Mouse (Mus musculus) stomach, embryonic 14.5 days (tissue): ENCODE measurements around the gene Sik1. TPM values are rescaled to one million over a fixed set of nuclear protein-coding genes. Genes with fewer than 3 reads are reported as not detected.

ENCODE experiments used
- ATAC-seq: fragments of 200-750 bp; cut with Nextera tagmentation; 2 replicates; pipeline ENCODE4 v1.8.0; 2017; ENCODE audit warnings: low read depth, moderate TSS enrichment; ENCODE audit not compliant: insufficient number of reproducible peaks, insufficient read depth, low FRiP score
- H3K27ac ChIP-seq: fragments of 300-500 bp; sonication (generic); 2 replicates; pipeline ENCODE4 v1.5.1; 2014; ENCODE audit warnings: mild to moderate bottlenecking, low read length, moderate library complexity, mixed read lengths
- H3K27me3 ChIP-seq: fragments of 300-500 bp; sonication (generic); 2 replicates; pipeline ENCODE4 v1.6.1; 2014; ENCODE audit warnings: low read length, control low read depth, mixed read lengths; ENCODE audit not compliant: control insufficient read depth, insufficient read depth
- H3K36me3 ChIP-seq: fragments of 300-500 bp; sonication (generic); 2 replicates; pipeline ENCODE4 v1.6.1; 2014; ENCODE audit warnings: mild to moderate bottlenecking, control low read depth, low read length, moderate library complexity, mixed read lengths; ENCODE audit not compliant: control insufficient read depth, insufficient read depth
- H3K4me1 ChIP-seq: fragments of 300-500 bp; sonication (generic); 2 replicates; pipeline ENCODE4 v1.6.1; 2014; ENCODE audit warnings: low read length, control low read depth, mixed read lengths; ENCODE audit not compliant: control insufficient read depth, insufficient read depth
- H3K4me2 ChIP-seq: fragments of 300-500 bp; sonication (generic); replicated peaks from 2 replicates; pipeline ENCODE4 v1.6.1; 2014; ENCODE audit warnings: low read depth, low read length, control low read depth
- H3K4me3 ChIP-seq: fragments of 300-500 bp; sonication (generic); 2 replicates; pipeline ENCODE4 v1.5.1; 2014; ENCODE audit warnings: low read depth, low read length, control low read depth
- H3K9ac ChIP-seq: fragments of 300-500 bp; sonication (generic); replicated peaks from 2 replicates; pipeline ENCODE4 v1.6.1; 2014; ENCODE audit warnings: low read depth, mild to moderate bottlenecking, control low read depth, low read length, moderate library complexity, mixed read lengths
- H3K9me3 ChIP-seq: fragments of 300-500 bp; sonication (generic); 2 replicates; pipeline ENCODE4 v1.6.1; 2016; ENCODE audit warnings: low read depth, low read length, control low read depth; ENCODE audit not compliant: control insufficient read depth
- WGBS: fragments of 180-500 bp; shearing (Covaris S2); extraction: QIAGEN DNeasy Blood & Tissue Kit; methylation state at CpG from one replicate; pipeline ENCODE4 v1.1.7; 2014; 5-methylcytosine and 5-hydroxymethylcytosine counted together
- polyA plus RNA-seq: library from polyadenylated mRNA; unstranded; fragments of >200 nt; fragmentation: Nextera tagmentation; extraction: Ambion mirVana; gene quantifications from 2 replicates; pipeline ENCODE4 v1.2.1, GENCODE M21; 2014

Sik1 gene
- polyA plus RNA-seq, 1 experiment from 2014 or later = 19.7 TPM

DNA sequence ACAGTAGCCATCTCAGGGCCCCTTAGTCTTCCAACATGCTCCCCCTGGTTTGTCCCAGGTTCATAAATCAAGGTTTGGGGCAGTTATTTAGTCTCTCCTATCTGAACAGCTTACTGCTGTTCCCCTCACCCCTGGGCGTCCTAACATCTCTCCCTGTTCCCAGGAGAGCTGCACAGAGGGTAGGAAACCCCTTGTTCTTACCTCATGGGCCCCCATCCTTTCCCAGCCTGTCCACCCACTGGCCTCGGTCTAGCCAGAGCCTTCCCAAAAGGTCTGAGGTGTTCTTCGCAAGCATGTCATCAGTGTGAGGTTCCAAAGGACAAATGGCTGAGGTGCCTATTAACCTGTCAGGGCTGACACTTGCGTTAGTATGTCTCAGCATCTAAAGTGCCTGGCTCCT, 1.6 kb upstream of the Sik1 start:
- Histone ChIP-seq H3K9me3 (no peaks in the 10 kb centered on the region), H3K4me2 (0 out of 2 replicates have a peak overlapping the region, but pooled peaks have one; percentile 71), H3K9ac (no peak overlapping the region), H3K27me3 (no peaks in the 10 kb centered on the region), H3K4me3 (no peak overlapping the region), H3K4me1 (peaks cover 21% of the 10 kb centered on the region), H3K36me3 (no peaks in the 10 kb centered on the region; the same call in 1 of the 2 replicates), H3K27ac (peak overlapping the region; percentile 88)
- 81% methylated on average over 4 of the region's 4 CpGs for WGBS
- no peak for ATAC-seq

- no peaks in the 10 kb centered on the region for H3K27me3 ChIP-seq
- ATAC-seq = peak; percentile 57; the same call in 1 of the 2 replicates
- 14% methylated on average over 17 of the region's 17 CpGs for WGBS
These were observed 1.0 kb upstream of the Sik1 start for GRCm38 (mm10) chr17:31856519-31857160.

DNA sequence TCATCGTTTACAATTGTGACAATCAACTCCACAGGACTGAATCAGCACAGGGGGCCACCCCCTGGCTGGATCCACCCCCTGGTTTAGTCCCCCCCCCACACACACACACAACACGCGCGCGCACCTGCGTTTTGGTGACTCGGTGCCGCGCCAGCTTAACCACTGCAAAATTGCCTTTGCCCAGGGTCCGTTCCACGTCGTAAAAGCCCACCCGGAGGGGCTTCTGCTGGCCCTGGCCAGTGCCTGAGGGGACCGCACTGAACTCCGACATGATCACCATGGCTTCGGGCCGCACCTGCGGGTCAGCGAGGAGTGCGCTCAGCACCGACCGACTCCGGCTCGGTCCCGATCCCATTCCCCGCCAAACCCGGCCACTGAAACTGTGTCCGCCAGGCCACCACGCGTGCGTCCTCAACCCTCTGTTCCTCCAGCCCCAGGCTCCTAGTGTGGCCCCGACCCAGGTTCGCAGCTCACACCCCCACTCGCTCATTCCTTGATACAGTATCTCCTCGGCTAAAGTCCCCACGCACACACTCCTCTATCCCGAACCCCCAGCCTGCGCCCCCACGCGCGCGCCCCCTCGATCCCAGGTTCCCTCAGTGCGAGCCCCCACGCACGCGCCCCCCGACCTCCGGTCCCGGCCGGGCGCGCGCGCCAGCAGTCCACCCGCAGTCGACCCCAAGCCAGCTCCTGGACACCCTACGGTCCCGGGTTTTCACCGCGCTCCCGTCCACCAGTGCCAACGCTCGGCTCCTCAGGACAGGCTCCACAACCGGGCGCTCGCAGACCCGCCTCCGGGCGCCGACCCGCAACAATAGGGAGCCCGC, 621 bp downstream of the Sik1 start:
- H3K27me3 ChIP-seq = no peaks in the 10 kb centered on the region
- H3K27ac ChIP-seq = peak overlapping the region; percentile 56
- H3K9ac ChIP-seq = peak overlapping the region; percentile 83
- peak; percentile 8; the same call in 1 of the 2 replicates for ATAC-seq
- H3K36me3 ChIP-seq = peaks cover 12% of the 10 kb centered on the region
- no peaks in the 10 kb centered on the region for H3K9me3 ChIP-seq
- peak overlapping the region; percentile 90 for H3K4me3 ChIP-seq
- H3K4me1 ChIP-seq = peaks cover 26% of the 10 kb centered on the region
- peak overlapping the region; percentile 81 for H3K4me2 ChIP-seq
- under 1% methylated on average over 73 of the region's 73 CpGs for WGBS

More at GRCm38 (mm10) chr17:31856519-31857160, 1.0 kb upstream of the Sik1 start:
- peak overlapping the region; percentile 88 for H3K27ac ChIP-seq
- peak overlapping the region; percentile 34; the same call in 1 of the 2 replicates for H3K4me3 ChIP-seq
- H3K4me1 ChIP-seq = peaks cover 23% of the 10 kb centered on the region
- no peaks in the 10 kb centered on the region for H3K9me3 ChIP-seq
- H3K4me2 ChIP-seq = peak overlapping the region; percentile 71
- H3K9ac ChIP-seq = no peak overlapping the region; the same call in 1 of the 2 replicates
- no peaks in the 10 kb centered on the region; the same call in 1 of the 2 replicates for H3K36me3 ChIP-seq

- Histone ChIP-seq H3K27me3 (no peaks in the 10 kb centered on the region), H3K4me1 (peaks cover 26% of the 10 kb centered on the region), H3K27ac (peak overlapping the region; percentile 39; the same call in 1 of the 2 replicates), H3K9me3 (no peaks in the 10 kb centered on the region), H3K36me3 (peaks cover 25% of the 10 kb centered on the region), H3K4me2 (peak overlapping the region; percentile 81), H3K4me3 (peak overlapping the region; percentile 90), H3K9ac (no peak overlapping the region)
- WGBS = 32% methylated on average over 17 of the region's 17 CpGs
- no peak for ATAC-seq
These were observed 2.0 kb downstream of the Sik1 start for GRCm38 (mm10) chr17:31853448-31854188.

GRCm38 (mm10) chr17:31852782-31853447, 2.7 kb downstream of the Sik1 start:
- peak overlapping the region; percentile 81 for H3K4me2 ChIP-seq
- H3K36me3 ChIP-seq = peaks cover 32% of the 10 kb centered on the region
- ATAC-seq = no peak
- peak overlapping the region; percentile 90 for H3K4me3 ChIP-seq
- H3K9me3 ChIP-seq = no peaks in the 10 kb centered on the region
- no peaks in the 10 kb centered on the region for H3K27me3 ChIP-seq
- peak overlapping the region; percentile 39; the same call in 1 of the 2 replicates for H3K27ac ChIP-seq
- WGBS = 48% methylated on average over 12 of the region's 12 CpGs
- no peak overlapping the region for H3K9ac ChIP-seq
- H3K4me1 ChIP-seq = peaks cover 26% of the 10 kb centered on the region

- H3K27ac ChIP-seq = no peak overlapping the region
These were observed 3.7 kb downstream of the Sik1 start for GRCm38 (mm10) chr17:31851816-31852476.

GRCm38 (mm10) chr17:31850457-31850980, 5.1 kb downstream of the Sik1 start:
- peaks cover 20% of the 10 kb centered on the region for H3K4me1 ChIP-seq
- H3K27me3 ChIP-seq = no peaks in the 10 kb centered on the region
- H3K36me3 ChIP-seq = peaks cover 56% of the 10 kb centered on the region
- H3K4me3 ChIP-seq = no peak overlapping the region
- no peak overlapping the region for H3K9ac ChIP-seq
- H3K27ac ChIP-seq = no peak overlapping the region
- no peak overlapping the region for H3K4me2 ChIP-seq
- no peaks in the 10 kb centered on the region for H3K9me3 ChIP-seq
- WGBS = 89% methylated on average over 17 of the region's 17 CpGs
- no peak for ATAC-seq

More at GRCm38 (mm10) chr17:31851816-31852476, 3.7 kb downstream of the Sik1 start:
- Histone ChIP-seq H3K9ac (no peak overlapping the region), H3K27me3 (no peaks in the 10 kb centered on the region), H3K36me3 (peaks cover 42% of the 10 kb centered on the region), H3K9me3 (no peaks in the 10 kb centered on the region), H3K4me3 (no peak overlapping the region), H3K4me2 (no peak overlapping the region), H3K4me1 (peaks cover 22% of the 10 kb centered on the region)
- ATAC-seq = no peak
- 68% methylated on average over 6 of the region's 6 CpGs for WGBS
